Mouse (Mus musculus): ENCODE measurements around the gene Tmem151b. TPM values are rescaled to one million over a fixed set of nuclear protein-coding genes. Genes with fewer than 3 reads are reported as not detected.

The Tmem151b gene
- polyA plus RNA-seq, 1 experiment from 2014 or later = 29.3 TPM

DNA sequence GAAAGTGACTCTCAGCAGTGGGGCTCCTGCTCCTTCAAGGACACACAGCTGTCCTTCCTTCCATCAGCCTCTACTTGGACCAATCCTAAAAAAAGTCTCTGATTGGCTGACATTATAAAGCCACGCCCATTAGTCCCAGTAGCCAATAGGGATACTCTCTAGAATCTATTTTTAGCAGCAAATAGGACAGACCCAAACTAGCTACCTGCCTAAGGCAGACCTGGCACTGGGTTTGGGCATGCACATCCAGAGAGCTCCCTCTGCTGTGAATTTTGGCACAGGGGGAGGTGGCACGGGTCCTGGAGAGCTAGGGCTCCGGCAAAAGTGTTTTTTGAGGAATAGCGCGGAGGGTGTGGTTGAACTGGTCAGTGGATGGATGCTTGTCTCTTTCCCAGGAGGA lies 22.9 kb downstream of the Tmem151b start:
- Histone ChIP-seq H3K36me3 (ENCODE audit: control insufficient read depth, insufficient read depth, low read length) (no peaks in the 10 kb centered on the region), H3K4me1 (ENCODE audit: control insufficient read depth, insufficient read depth, low read depth, low read length) (peaks cover 15% of the 10 kb centered on the region), H3K27ac (ENCODE audit: low read depth, low read length) (no peak overlapping the region), H3K4me2 (ENCODE audit: low read length) (no peak overlapping the region), H3K27me3 (replicated peaks; ENCODE audit: control insufficient read depth, insufficient read depth, low read length) (peaks cover 2% of the 10 kb centered on the region; the same call in 1 of the 2 replicates), H3K9ac (ENCODE audit: low read depth, low read length) (no peak overlapping the region), H3K4me3 (ENCODE audit: low read length) (no peak overlapping the region), H3K9me3 (ENCODE audit: control insufficient read depth, low read length) (no peaks in the 10 kb centered on the region)
- WGBS = 21% methylated on average over 5 of the region's 5 CpGs
- ATAC-seq = no peak

DNA sequence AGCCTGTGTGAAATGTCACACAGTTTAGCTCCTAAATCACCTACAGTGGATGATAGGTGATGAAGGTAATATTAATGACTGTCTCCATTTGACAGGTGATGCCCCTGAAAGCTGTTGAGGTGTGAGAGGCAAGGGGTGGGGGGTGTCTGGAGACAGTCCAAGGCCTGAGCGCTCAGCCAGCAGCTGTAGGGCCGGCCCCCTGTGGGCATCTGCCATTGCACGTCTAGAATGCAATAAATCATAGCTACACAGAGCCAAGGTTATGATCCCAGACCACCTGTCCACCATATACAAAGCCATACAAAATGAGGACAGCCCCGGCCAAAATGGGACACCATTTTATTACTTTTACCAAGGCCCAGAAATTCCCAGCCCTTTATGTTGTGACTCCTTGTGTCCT lies 24.5 kb downstream of the Tmem151b start:
- no peak overlapping the region for H3K27ac ChIP-seq (ENCODE audit: low read depth, low read length)
- H3K27me3 ChIP-seq (replicated peaks; ENCODE audit: control insufficient read depth, insufficient read depth, low read length) = peaks cover 2% of the 10 kb centered on the region; the same call in 1 of the 2 replicates
- no peak; the same call in 1 of the 2 replicates for ATAC-seq
- WGBS = 60% methylated on average over 4 of the region's 4 CpGs
- no peaks in the 10 kb centered on the region for H3K9me3 ChIP-seq (ENCODE audit: control insufficient read depth, low read length)
- H3K4me1 ChIP-seq (ENCODE audit: control insufficient read depth, insufficient read depth, low read depth, low read length) = peaks cover 15% of the 10 kb centered on the region
- peaks cover 2% of the 10 kb centered on the region; the same call in 1 of the 2 replicates for H3K36me3 ChIP-seq (ENCODE audit: control insufficient read depth, insufficient read depth, low read length)
- no peak overlapping the region for H3K9ac ChIP-seq (ENCODE audit: low read depth, low read length)
- H3K4me3 ChIP-seq (ENCODE audit: low read length) = no peak overlapping the region
- no peak overlapping the region for H3K4me2 ChIP-seq (ENCODE audit: low read length)

DNA sequence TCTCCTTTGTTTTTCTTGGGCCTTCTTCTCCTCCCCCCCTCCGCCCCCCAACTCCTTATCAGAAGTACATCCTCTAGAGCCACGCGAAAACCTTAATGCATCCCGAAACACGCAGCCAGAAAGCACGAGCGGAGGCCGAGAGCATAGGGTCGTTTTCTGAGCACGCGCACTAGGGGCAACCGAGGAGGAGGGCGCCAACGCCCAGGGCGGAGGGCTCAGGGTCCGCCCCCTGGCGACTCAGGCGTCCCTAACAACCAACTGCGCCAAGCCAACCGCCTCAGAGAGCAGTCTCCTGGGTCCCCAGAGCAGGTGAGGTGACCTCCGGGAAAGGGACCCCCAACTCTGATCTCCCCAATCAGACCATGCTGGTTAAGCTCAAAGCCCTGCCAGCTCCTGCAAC lies 26.2 kb downstream of the Tmem151b start, which contains the start of gene Tcte1:
Tcte1 (plus strand) TSS at position 172 of the 400 bp plus-strand sequence.
- WGBS = under 1% methylated on average over 18 of the region's 21 CpGs
- Histone ChIP-seq H3K9me3 (ENCODE audit: control insufficient read depth, low read length) (no peaks in the 10 kb centered on the region), H3K9ac (ENCODE audit: low read depth, low read length) (peak within 1 kb of the TSS; percentile 68), H3K27me3 (replicated peaks; ENCODE audit: control insufficient read depth, insufficient read depth, low read length) (no peaks in the 10 kb centered on the region; the same call in 1 of the 2 replicates), H3K27ac (ENCODE audit: low read depth, low read length) (no peak within 1 kb of the TSS; the same call in 1 of the 2 replicates), H3K36me3 (ENCODE audit: control insufficient read depth, insufficient read depth, low read length) (peaks cover 3% of the 10 kb centered on the region; the same call in 1 of the 2 replicates), H3K4me2 (ENCODE audit: low read length) (peak within 1 kb of the TSS; percentile 78), H3K4me1 (ENCODE audit: control insufficient read depth, insufficient read depth, low read depth, low read length) (peaks cover 15% of the 10 kb centered on the region), H3K4me3 (ENCODE audit: low read length) (peak within 1 kb of the TSS; percentile 41)
- ATAC-seq = peak; percentile 64

DNA sequence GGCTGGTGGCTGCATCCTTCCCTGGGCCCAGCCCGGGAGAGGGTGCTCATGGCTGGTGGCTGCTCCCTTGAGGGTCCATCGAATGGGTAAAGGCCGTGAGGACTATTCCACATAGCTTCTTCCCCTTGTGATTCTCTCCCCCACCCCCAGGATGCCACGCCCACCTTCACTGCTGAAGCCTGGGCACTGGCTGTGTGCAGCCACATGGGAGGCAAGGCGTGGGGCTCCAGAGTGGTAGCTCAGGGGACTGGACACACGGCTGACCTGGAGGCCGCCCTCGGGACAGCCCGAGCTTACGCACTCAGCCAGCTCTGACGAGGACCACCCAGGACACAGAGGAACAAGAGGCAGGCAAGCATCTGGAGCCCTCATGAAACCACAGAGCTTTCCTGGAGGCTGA lies 29.3 kb downstream of the Tmem151b start:
- Histone ChIP-seq H3K4me3 (ENCODE audit: low read length) (no peak overlapping the region), H3K9ac (ENCODE audit: low read depth, low read length) (no peak overlapping the region), H3K9me3 (ENCODE audit: control insufficient read depth, low read length) (no peaks in the 10 kb centered on the region), H3K27me3 (replicated peaks; ENCODE audit: control insufficient read depth, insufficient read depth, low read length) (no peaks in the 10 kb centered on the region), H3K27ac (ENCODE audit: low read depth, low read length) (no peak overlapping the region; the same call in 1 of the 2 replicates), H3K4me2 (ENCODE audit: low read length) (no peak overlapping the region), H3K4me1 (ENCODE audit: control insufficient read depth, insufficient read depth, low read depth, low read length) (peaks cover 14% of the 10 kb centered on the region), H3K36me3 (ENCODE audit: control insufficient read depth, insufficient read depth, low read length) (peaks cover 5% of the 10 kb centered on the region; the same call in 1 of the 2 replicates)
- WGBS = 79% methylated on average over 11 of the region's 11 CpGs
- ATAC-seq = no peak

DNA sequence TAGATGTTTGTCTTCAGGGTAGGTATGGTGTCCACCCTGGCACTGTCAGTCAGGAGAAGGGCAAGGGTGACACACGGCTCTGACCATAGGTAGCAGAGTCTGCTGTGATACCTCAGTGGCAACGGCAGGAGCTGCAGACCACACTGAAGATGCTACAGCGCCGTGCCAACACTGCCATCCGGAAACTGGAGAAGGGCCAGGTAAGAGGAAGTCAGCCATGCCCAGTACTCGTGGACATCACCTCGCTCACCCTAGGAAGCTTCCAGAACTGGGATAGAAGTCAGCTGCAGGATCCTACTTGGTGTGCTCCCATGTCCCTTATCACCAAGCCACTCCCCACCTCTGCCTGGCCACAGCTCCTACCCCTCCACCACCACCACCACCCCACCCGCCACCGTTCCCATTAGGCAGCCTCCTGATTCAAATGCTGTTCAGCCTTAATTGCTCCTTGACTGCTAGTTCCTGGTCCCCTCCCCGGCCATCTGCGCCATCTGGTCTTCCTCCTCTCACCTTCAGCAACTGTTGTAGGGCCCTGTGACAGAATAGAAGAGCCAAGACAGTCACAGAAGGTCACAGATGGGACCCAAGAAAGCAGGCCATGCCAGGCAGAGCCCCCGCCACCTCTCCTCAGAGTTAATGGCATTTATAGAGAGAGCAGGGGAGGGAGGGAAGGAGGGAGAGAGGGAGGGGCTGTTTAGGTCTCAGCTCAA lies 30.6 kb downstream of the Tmem151b start:
- no peaks in the 10 kb centered on the region for H3K9me3 ChIP-seq (ENCODE audit: control insufficient read depth, low read length)
- H3K27ac ChIP-seq (ENCODE audit: low read depth, low read length) = peak overlapping the region; percentile 49; the same call in 1 of the 2 replicates
- no peak overlapping the region for H3K9ac ChIP-seq (ENCODE audit: low read depth, low read length)
- H3K27me3 ChIP-seq (replicated peaks; ENCODE audit: control insufficient read depth, insufficient read depth, low read length) = no peaks in the 10 kb centered on the region
- no peak overlapping the region for H3K4me3 ChIP-seq (ENCODE audit: low read length)
- H3K4me2 ChIP-seq (ENCODE audit: low read length) = no peak overlapping the region
- peaks cover 14% of the 10 kb centered on the region for H3K4me1 ChIP-seq (ENCODE audit: control insufficient read depth, insufficient read depth, low read depth, low read length)
- ATAC-seq = peak; percentile 35
- WGBS = 72% methylated on average over 12 of the region's 12 CpGs
- H3K36me3 ChIP-seq (ENCODE audit: control insufficient read depth, insufficient read depth, low read length) = peaks cover 5% of the 10 kb centered on the region; the same call in 1 of the 2 replicates

DNA sequence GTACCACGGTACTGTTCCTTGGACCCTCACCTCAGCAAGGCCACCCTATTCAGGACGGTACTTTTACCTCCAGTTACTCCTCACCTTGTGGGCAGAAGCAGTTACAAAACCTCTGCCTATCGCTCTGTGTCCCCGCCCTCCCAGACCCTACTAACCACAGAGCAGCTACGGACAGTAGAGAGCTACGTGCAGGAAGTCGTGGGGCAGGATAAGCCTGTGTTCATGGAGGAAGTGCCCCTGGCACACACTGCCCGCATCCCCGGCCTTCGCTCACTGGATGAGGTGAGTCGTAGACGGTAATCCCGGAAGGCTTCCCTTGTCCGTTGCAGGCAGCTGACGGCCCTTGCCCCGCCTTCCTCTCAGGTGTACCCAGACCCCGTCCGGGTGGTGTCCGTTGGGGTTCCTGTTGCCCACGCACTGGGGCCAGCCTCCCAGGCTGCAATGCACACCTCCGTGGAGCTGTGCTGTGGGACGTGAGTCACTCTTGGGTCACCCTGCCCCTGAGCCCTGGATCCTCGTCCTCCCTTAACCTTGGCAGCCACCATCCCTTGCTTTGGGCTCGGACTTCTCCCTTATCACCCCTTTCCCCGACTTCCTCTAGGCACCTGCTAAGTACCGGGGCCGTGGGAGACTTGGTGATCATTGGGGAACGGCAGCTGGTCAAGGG lies 31.8 kb downstream of the Tmem151b start:
- no peak for ATAC-seq
- Histone ChIP-seq H3K4me2 (ENCODE audit: low read length) (no peak overlapping the region), H3K36me3 (ENCODE audit: control insufficient read depth, insufficient read depth, low read length) (peaks cover 5% of the 10 kb centered on the region; the same call in 1 of the 2 replicates), H3K9me3 (ENCODE audit: control insufficient read depth, low read length) (no peaks in the 10 kb centered on the region), H3K27ac (ENCODE audit: low read depth, low read length) (no peak overlapping the region), H3K4me1 (ENCODE audit: control insufficient read depth, insufficient read depth, low read depth, low read length) (peaks cover 5% of the 10 kb centered on the region), H3K27me3 (replicated peaks; ENCODE audit: control insufficient read depth, insufficient read depth, low read length) (no peaks in the 10 kb centered on the region), H3K9ac (ENCODE audit: low read depth, low read length) (no peak overlapping the region), H3K4me3 (ENCODE audit: low read length) (no peak overlapping the region)
- 93% methylated on average over 28 of the region's 28 CpGs for WGBS

DNA sequence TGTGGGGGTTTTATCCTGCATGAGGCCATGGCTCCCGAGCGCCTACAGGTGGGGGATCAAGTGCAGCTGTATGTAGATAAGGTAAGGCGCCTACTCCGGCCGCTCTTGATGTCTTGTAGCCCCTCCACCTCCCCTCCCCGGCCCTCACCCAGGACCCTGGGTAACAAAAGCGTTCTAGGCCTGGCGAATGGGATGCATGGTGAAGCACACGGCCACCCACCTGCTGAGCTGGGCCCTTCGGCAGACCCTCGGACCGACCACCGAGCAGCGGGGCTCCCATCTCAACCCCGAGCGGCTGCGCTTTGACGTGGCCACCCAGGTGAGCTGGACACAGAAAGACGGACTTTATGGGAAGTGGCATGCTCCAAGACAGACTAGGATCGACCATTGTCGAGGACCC lies 32.3 kb downstream of the Tmem151b start:
- no peak for ATAC-seq
- no peaks in the 10 kb centered on the region for H3K27me3 ChIP-seq (replicated peaks; ENCODE audit: control insufficient read depth, insufficient read depth, low read length)
- no peaks in the 10 kb centered on the region for H3K9me3 ChIP-seq (ENCODE audit: control insufficient read depth, low read length)
- peaks cover 5% of the 10 kb centered on the region; the same call in 1 of the 2 replicates for H3K36me3 ChIP-seq (ENCODE audit: control insufficient read depth, insufficient read depth, low read length)
- no peak overlapping the region for H3K4me2 ChIP-seq (ENCODE audit: low read length)
- 91% methylated on average over 21 of the region's 21 CpGs for WGBS
- H3K4me3 ChIP-seq (ENCODE audit: low read length) = no peak overlapping the region
- no peaks in the 10 kb centered on the region for H3K4me1 ChIP-seq (ENCODE audit: control insufficient read depth, insufficient read depth, low read depth, low read length)
- no peak overlapping the region for H3K27ac ChIP-seq (ENCODE audit: low read depth, low read length)
- no peak overlapping the region for H3K9ac ChIP-seq (ENCODE audit: low read depth, low read length)

DNA sequence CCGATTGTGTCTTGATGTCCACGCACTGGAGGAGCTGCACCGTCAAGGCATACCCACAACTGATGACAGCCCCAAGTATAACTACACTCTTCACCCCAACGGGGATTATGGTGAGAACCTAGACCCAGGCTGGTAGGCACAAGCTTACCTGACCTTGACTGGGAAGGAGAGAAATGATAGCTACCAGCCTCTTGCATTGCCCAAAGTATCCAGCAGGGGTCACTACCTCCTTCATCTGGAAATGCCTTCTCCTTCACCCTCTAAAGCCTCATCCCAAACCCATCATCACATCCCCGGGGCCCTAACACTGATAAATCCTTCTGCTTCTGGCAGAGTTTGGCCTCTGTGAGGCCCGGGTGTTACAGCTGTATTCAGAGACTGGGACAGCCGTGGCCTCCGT lies 33.0 kb downstream of the Tmem151b start:
- no peak overlapping the region for H3K9ac ChIP-seq (ENCODE audit: low read depth, low read length)

DNA sequence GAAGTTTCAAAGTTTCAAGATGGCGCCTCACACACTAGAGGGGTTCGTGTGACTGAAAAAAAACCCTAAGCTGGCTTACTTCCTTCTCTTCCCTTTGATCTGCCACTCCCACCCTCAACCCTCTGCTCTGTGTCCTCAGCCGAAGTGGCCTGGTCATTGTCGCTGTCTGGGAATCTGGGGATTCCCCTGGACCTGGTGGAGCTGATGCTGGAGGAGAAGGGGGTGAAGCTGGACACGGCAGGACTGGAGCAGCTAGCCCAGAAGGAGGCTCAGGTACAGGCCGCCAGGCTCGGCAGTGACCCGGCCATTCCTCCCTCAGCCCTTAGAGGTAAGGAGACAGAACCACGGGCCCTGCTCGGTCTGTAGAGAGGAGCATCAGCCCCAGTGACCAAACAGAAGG lies 33.7 kb downstream of the Tmem151b start:
- WGBS = 86% methylated on average over 10 of the region's 10 CpGs
- Histone ChIP-seq H3K27me3 (replicated peaks; ENCODE audit: control insufficient read depth, insufficient read depth, low read length) (no peaks in the 10 kb centered on the region), H3K9me3 (ENCODE audit: control insufficient read depth, low read length) (no peaks in the 10 kb centered on the region), H3K4me1 (ENCODE audit: control insufficient read depth, insufficient read depth, low read depth, low read length) (no peaks in the 10 kb centered on the region), H3K4me3 (ENCODE audit: low read length) (no peak overlapping the region), H3K36me3 (ENCODE audit: control insufficient read depth, insufficient read depth, low read length) (peaks cover 5% of the 10 kb centered on the region; the same call in 1 of the 2 replicates), H3K27ac (ENCODE audit: low read depth, low read length) (no peak overlapping the region), H3K9ac (ENCODE audit: low read depth, low read length) (no peak overlapping the region), H3K4me2 (ENCODE audit: low read length) (no peak overlapping the region)
- ATAC-seq = no peak

More for the DNA sequence above, 33.0 kb downstream of the Tmem151b start:
- H3K36me3 ChIP-seq (ENCODE audit: control insufficient read depth, insufficient read depth, low read length) = peaks cover 5% of the 10 kb centered on the region; the same call in 1 of the 2 replicates
- no peaks in the 10 kb centered on the region for H3K9me3 ChIP-seq (ENCODE audit: control insufficient read depth, low read length)
- 57% methylated on average over 8 of the region's 8 CpGs for WGBS
- peak; percentile 40; the same call in 1 of the 2 replicates for ATAC-seq
- no peaks in the 10 kb centered on the region for H3K27me3 ChIP-seq (replicated peaks; ENCODE audit: control insufficient read depth, insufficient read depth, low read length)
- H3K4me1 ChIP-seq (ENCODE audit: control insufficient read depth, insufficient read depth, low read depth, low read length) = no peaks in the 10 kb centered on the region
- no peak overlapping the region for H3K4me2 ChIP-seq (ENCODE audit: low read length)
- H3K27ac ChIP-seq (ENCODE audit: low read depth, low read length) = no peak overlapping the region
- H3K4me3 ChIP-seq (ENCODE audit: low read length) = no peak overlapping the region

All from hindbrain, embryonic 16.5 days (tissue).